Mouse (Mus musculus) heart, embryonic 14.5 days (tissue): ENCODE data around the gene Olfr159. TPM values are rescaled to one million over a fixed set of nuclear protein-coding genes. Genes with fewer than 3 reads are reported as not detected.

Experiments
- ATAC-seq: fragments of 200-750 bp; cut with Nextera tagmentation; 2 replicates; pipeline ENCODE4 v1.8.0; 2017; ENCODE audit warnings: low read depth, moderate TSS enrichment; ENCODE audit not compliant: insufficient number of reproducible peaks, insufficient read depth, low FRiP score
- H3K27ac ChIP-seq, 2 experiments: fragments of 200-500 bp in 1 of 2; fragments of 300-500 bp in 1 of 2; sonication (generic) in 1 of 2; replicated peaks in 1 of 2; 2 replicates each; pipeline ENCODE4 v1.5.1; 2012 to 2014; ENCODE audit warnings: low read depth in 2 of 2, low read length in 2 of 2, control low read depth in 1 of 2, mild to moderate bottlenecking in 1 of 2, mixed read lengths in 1 of 2; ENCODE audit not compliant: control insufficient read depth in 1 of 2, insufficient read depth in 1 of 2
- H3K27me3 ChIP-seq: fragments of 300-500 bp; sonication (generic); 2 replicates; pipeline ENCODE4 v1.6.1; 2014; ENCODE audit warnings: mild to moderate bottlenecking, low read length, control low read depth; ENCODE audit not compliant: control insufficient read depth, insufficient read depth
- H3K36me3 ChIP-seq: fragments of 300-500 bp; sonication (generic); 2 replicates; pipeline ENCODE4 v1.6.1; 2014; ENCODE audit warnings: mild to moderate bottlenecking, control low read depth, low read length, mixed read lengths; ENCODE audit not compliant: control insufficient read depth, insufficient read depth
- H3K4me1 ChIP-seq, 2 experiments: fragments of 200-500 bp in 1 of 2; fragments of 300-500 bp in 1 of 2; sonication (generic) in 1 of 2; 2 replicates each; pipeline ENCODE4 v1.6.1; 2012 to 2014; ENCODE audit warnings: low read length in 2 of 2, control low read depth in 1 of 2, mixed read lengths in 1 of 2; ENCODE audit not compliant: control insufficient read depth in 2 of 2, insufficient read depth in 2 of 2
- H3K4me2 ChIP-seq: fragments of 300-500 bp; sonication (generic); 2 replicates; pipeline ENCODE4 v1.6.1; 2014; ENCODE audit warnings: mild to moderate bottlenecking, low read length
- H3K4me3 ChIP-seq, 2 experiments: fragments of 200-500 bp in 1 of 2; fragments of 300-500 bp in 1 of 2; sonication (generic) in 1 of 2; 2 replicates each; pipeline ENCODE4 v1.5.1; 2012 to 2014; ENCODE audit warnings: low read length in 2 of 2, mild to moderate bottlenecking in 2 of 2, control low read depth in 1 of 2, low read depth in 1 of 2, moderate library complexity in 1 of 2; ENCODE audit not compliant: control insufficient read depth in 1 of 2, insufficient read depth in 1 of 2
- H3K9ac ChIP-seq: fragments of 300-500 bp; sonication (generic); 2 replicates; pipeline ENCODE4 v1.6.1; 2014; ENCODE audit warnings: mild to moderate bottlenecking, low read length
- H3K9me3 ChIP-seq: fragments of 300-500 bp; sonication (generic); 2 replicates; pipeline ENCODE4 v1.6.1; 2016; ENCODE audit warnings: low read length, control low read depth; ENCODE audit not compliant: control insufficient read depth
- WGBS: fragments of 180-500 bp; shearing (Covaris S2); extraction: QIAGEN DNeasy Blood & Tissue Kit; methylation state at CpG from one replicate; pipeline ENCODE4 v1.1.7; 2014; 5-methylcytosine and 5-hydroxymethylcytosine counted together
- polyA plus RNA-seq: library from polyadenylated mRNA; unstranded; fragments of >200 nt; fragmentation: Nextera tagmentation; extraction: Ambion mirVana; gene quantifications from 2 replicates; pipeline ENCODE4 v1.2.1, GENCODE M21; 2014

The Olfr159 gene
- polyA plus RNA-seq, 1 experiment from 2014 or later = not detected

- ATAC-seq = no peak
- H3K9ac ChIP-seq = peak overlapping the region; percentile 34; the same call in 1 of the 2 replicates
- no peaks in the 10 kb centered on the region for H3K9me3 ChIP-seq
- peaks cover 0 to 4% of the 10 kb centered on the region in 2 experiments; a peak in 3 of 4 replicates for H3K4me1 ChIP-seq
- 17% methylated on average over 7 of the region's 7 CpGs for WGBS
- H3K27me3 ChIP-seq = no peaks in the 10 kb centered on the region
- no peak overlapping the region for H3K4me3 ChIP-seq
- H3K36me3 ChIP-seq = no peaks in the 10 kb centered on the region
- H3K4me2 ChIP-seq = peak overlapping the region; percentile 38
- no peak overlapping the region for H3K27ac ChIP-seq
Measured at GRCm38 (mm10) chr4:43763410-43763809, 7.4 kb downstream of the Olfr159 start.

GRCm38 (mm10) chr4:43761336-43761735, 9.5 kb downstream of the Olfr159 start:
- H3K27me3 ChIP-seq = no peaks in the 10 kb centered on the region
- H3K27ac ChIP-seq = no peak overlapping the region
- H3K4me2 ChIP-seq = no peak overlapping the region
- no peak for ATAC-seq
- no peak overlapping the region for H3K9ac ChIP-seq
- no peaks in the 10 kb centered on the region for H3K9me3 ChIP-seq
- peaks cover 10 to 12% of the 10 kb centered on the region in 2 experiments for H3K4me1 ChIP-seq
- H3K4me3 ChIP-seq = no peak overlapping the region
- WGBS = 79% methylated on average over 2 of the region's 2 CpGs
- no peaks in the 10 kb centered on the region for H3K36me3 ChIP-seq

DNA sequence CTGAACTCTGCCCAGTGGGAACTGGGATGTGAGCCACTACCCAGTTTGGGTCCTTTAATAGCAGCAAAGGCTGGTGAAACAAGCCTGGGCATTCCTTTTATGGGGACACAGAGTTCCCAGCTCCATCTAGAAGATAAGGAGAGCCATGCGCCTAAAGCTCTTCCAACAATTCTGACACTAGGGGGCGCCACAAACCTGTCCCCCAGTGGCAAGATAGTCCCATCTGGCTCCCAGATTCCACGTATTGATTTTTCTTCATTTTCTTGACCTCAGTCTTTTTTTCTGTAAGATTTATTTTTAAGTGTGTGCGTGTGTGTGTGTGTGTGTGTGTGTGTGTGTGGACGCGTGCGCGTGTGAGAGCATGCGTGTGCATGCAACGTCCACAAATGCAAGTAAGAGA, 10.3 kb downstream of the Olfr159 start:
- WGBS = 72% methylated on average over 10 of the region's 10 CpGs
- Histone ChIP-seq H3K27ac (no peak overlapping the region), H3K4me3 (no peak overlapping the region), H3K9ac (no peak overlapping the region), H3K4me2 (no peak overlapping the region), H3K36me3 (no peaks in the 10 kb centered on the region), H3K27me3 (no peaks in the 10 kb centered on the region), H3K4me1 (peaks cover 10 to 12% of the 10 kb centered on the region in 2 experiments), H3K9me3 (no peaks in the 10 kb centered on the region)
- ATAC-seq = no peak

DNA sequence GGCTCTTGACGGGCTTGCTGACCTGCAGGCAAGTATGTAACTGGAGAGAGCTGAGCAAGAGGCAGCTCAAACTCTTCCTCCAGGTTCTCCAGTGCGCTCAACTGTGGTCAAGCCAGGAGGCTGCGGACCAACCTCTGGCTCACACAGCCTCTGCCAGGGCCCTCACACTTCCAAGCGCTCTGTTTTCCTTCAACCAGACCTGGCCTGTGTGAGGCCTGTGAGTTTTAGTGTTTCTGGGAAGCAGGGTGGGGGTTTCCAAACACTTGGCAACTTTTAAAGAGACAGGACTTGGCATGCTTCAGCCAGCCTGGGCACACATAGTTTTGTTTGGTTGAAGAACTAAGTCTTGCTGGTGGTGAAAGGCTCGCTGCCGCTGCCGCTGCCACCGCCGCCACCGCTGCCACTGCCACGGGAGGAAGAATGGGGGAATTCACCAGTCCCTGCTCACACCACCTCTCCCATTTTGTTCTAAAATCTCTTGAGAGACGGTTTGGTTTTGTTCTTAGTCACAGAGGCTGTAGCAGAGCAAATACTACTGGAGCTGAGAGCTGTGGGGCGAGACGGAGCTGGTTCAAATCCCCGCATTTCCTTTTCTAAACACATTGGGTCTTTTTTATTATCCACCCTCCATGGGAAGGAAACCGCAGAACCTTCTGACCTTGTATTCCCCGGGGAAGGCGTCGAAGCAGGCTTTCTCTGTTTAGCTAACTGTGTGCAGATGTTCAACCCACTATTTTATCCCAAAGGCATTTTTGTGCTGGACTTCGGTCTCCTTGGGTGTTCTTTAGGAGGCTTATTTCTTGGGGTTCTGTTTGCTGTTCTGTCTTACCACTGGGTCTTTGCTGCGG, 11.0 kb downstream of the Olfr159 start:
- Histone ChIP-seq H3K4me1 (peaks cover 10 to 12% of the 10 kb centered on the region in 2 experiments), H3K4me2 (no peak overlapping the region), H3K9ac (no peak overlapping the region), H3K27ac (no peak overlapping the region), H3K9me3 (no peaks in the 10 kb centered on the region), H3K36me3 (no peaks in the 10 kb centered on the region), H3K4me3 (no peak overlapping the region), H3K27me3 (no peaks in the 10 kb centered on the region)
- 74% methylated on average over 21 of the region's 21 CpGs for WGBS
- no peak for ATAC-seq

GRCm38 (mm10) chr4:43757213-43757612, 13.6 kb downstream of the Olfr159 start:
- no peak overlapping the region for H3K4me3 ChIP-seq
- H3K27me3 ChIP-seq = no peaks in the 10 kb centered on the region
- peaks cover 10 to 12% of the 10 kb centered on the region in 2 experiments for H3K4me1 ChIP-seq
- H3K9me3 ChIP-seq = no peaks in the 10 kb centered on the region
- H3K27ac ChIP-seq = peak overlapping the region; percentile 50 to 60
- H3K9ac ChIP-seq = 0 out of 2 replicates have a peak overlapping the region, but pooled peaks have one; percentile 11
- no peak overlapping the region for H3K4me2 ChIP-seq
- peak; percentile 35; the same call in 1 of the 2 replicates for ATAC-seq
- WGBS = 16% methylated on average over 6 of the region's 6 CpGs
- H3K36me3 ChIP-seq = no peaks in the 10 kb centered on the region

- Histone ChIP-seq H3K27me3 (no peaks in the 10 kb centered on the region), H3K9ac (no peak overlapping the region)
- WGBS = 11% methylated on average over 6 of the region's 6 CpGs
Measured at GRCm38 (mm10) chr4:43745187-43745586, 25.6 kb downstream of the Olfr159 start.

GRCm38 (mm10) chr4:43743099-43743498, 27.7 kb downstream of the Olfr159 start:
- no peak overlapping the region for H3K9ac ChIP-seq

More at GRCm38 (mm10) chr4:43745187-43745586, 25.6 kb downstream of the Olfr159 start:
- Histone ChIP-seq H3K4me3 (no peak overlapping the region), H3K4me2 (no peak overlapping the region), H3K27ac (no peak overlapping the region), H3K9me3 (peaks cover 3% of the 10 kb centered on the region; the same call in 1 of the 2 replicates), H3K4me1 (no peaks in the 10 kb centered on the region), H3K36me3 (no peaks in the 10 kb centered on the region)
- no peak for ATAC-seq

More at GRCm38 (mm10) chr4:43743099-43743498, 27.7 kb downstream of the Olfr159 start:
- Histone ChIP-seq H3K27ac (no peak overlapping the region), H3K36me3 (no peaks in the 10 kb centered on the region), H3K27me3 (no peaks in the 10 kb centered on the region), H3K4me3 (no peak overlapping the region), H3K4me2 (no peak overlapping the region), H3K4me1 (no peaks in the 10 kb centered on the region), H3K9me3 (no peaks in the 10 kb centered on the region)
- 7% methylated on average over 1 of the region's 1 CpGs for WGBS
- ATAC-seq = no peak
